Mouse (Mus musculus): ENCODE data around the gene Abhd4. TPM values are rescaled to one million over a fixed set of nuclear protein-coding genes. Genes with fewer than 3 reads are reported as not detected.

The Abhd4 gene
- polyA plus RNA-seq (2012; rRNA removed): 4.7 and 5.6 TPM in 2 replicates

DNA sequence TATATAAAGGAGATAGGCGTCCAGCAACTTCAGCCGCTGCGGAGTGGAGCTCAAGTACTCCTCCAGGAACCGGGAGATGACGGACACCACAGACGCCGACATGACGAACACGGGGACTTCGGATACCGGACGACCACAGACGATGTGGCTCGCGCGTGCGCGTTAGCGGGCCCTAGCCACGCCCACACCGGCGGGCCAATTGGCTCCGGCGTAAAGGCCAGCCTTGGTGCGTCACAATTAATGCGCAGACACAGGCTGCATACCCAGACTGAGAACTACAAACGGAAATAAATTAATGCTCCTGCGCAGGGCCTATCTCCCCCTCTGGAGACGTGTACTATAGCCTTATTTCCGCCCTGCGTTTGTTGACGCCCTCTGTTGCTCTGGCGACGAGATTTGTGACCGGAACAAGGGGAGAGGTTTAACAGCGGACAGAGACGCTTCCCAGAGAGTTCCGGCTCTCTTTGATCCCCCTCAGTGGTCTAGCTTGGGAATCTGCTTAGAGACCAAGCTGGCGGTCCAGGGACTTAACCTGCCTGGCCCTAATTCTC is at the start of gene Abhd4, which contains the start of gene Dad1:
Gene Abhd4, plus strand, starts transcription at position 448 of the 551 bp plus-strand sequence.
Gene Dad1, minus strand, starts transcription at position 364 of the 551 bp plus-strand sequence.

GRCm38 (mm10) chr14:54284839-54285238 is 30.9 kb downstream of the Abhd4 start, which contains the start of gene Olfr49:
Gene Olfr49, minus strand, starts transcription at chr14:54284939.

Other genes with a start within 250 kb of the Abhd4 start
- 108 and 135 TPM in 2 replicates for gene Dad1, start 84 bp upstream of the Abhd4 start, polyA plus RNA-seq (2012; rRNA removed)
- gene Olfr49, start 30.8 kb downstream of the Abhd4 start, polyA plus RNA-seq (2012; rRNA removed): not detected in 2 replicates
- 25.0 and 28.0 TPM in 2 replicates for gene Oxa1l, start 106.6 kb downstream of the Abhd4 start, polyA plus RNA-seq (2012; rRNA removed)
- 6.7 and 7.2 TPM in 2 replicates for gene Slc7a7, start 163.6 kb downstream of the Abhd4 start, polyA plus RNA-seq (2012; rRNA removed)
- 155 and 165 TPM in 2 replicates for gene Mrpl52, start 172.7 kb downstream of the Abhd4 start, polyA plus RNA-seq (2012; rRNA removed)
- gene Mmp14, start 177.4 kb downstream of the Abhd4 start, polyA plus RNA-seq (2012; rRNA removed): 18.4 and 19.3 TPM in 2 replicates
- gene Lrp10, start 209.9 kb downstream of the Abhd4 start, polyA plus RNA-seq (2012; rRNA removed): 10.2 and 12.6 TPM in 2 replicates
- 0.06 and 0.08 TPM in 2 replicates for gene Rem2, start 221.9 kb downstream of the Abhd4 start, polyA plus RNA-seq (2012; rRNA removed)

All from liver, embryonic 14 days (tissue).